Mouse (Mus musculus) liver, embryonic 14.5 days (tissue): ENCODE data around the gene Grasp. TPM values are rescaled to one million over a fixed set of nuclear protein-coding genes. Genes with fewer than 3 reads are reported as not detected.

Experiments
- ATAC-seq: fragments of 200-750 bp; cut with Nextera tagmentation; 2 replicates; pipeline ENCODE4 v1.8.0; 2017; ENCODE audit warnings: moderate number of reproducible peaks, mild to moderate bottlenecking, moderate library complexity; ENCODE audit not compliant: insufficient read depth
- DNase-seq, 3 experiments: peaks; one replicate each; pipeline ENCODE4 v3.0.0-alpha.2; 2012 to 2013; ENCODE audit warnings: low read depth in 3 of 3, low spot score in 3 of 3
- H3K27ac ChIP-seq: fragments of 300-500 bp; sonication (generic); 2 replicates; pipeline ENCODE4 v1.5.1; 2014; ENCODE audit warnings: moderate library complexity, mild to moderate bottlenecking, control low read depth, inconsistent platforms
- H3K27me3 ChIP-seq: fragments of 300-500 bp; sonication (generic); 2 replicates; pipeline ENCODE4 v1.6.1; 2014; ENCODE audit warnings: mild to moderate bottlenecking, low read length, moderate library complexity; ENCODE audit not compliant: control insufficient read depth, insufficient read depth
- H3K36me3 ChIP-seq: fragments of 300-500 bp; sonication (generic); replicated peaks from 2 replicates; pipeline ENCODE4 v1.6.1; 2014; ENCODE audit warnings: low read depth; ENCODE audit not compliant: control insufficient read depth, insufficient read depth
- H3K4me1 ChIP-seq, 2 experiments: fragments of 200-500 bp in 1 of 2; fragments of 300-500 bp in 1 of 2; sonication (generic) in 1 of 2; replicated peaks; 2 replicates each; pipeline ENCODE4 v1.6.1; 2012 to 2014; ENCODE audit warnings: antibody characterized with exemption in 1 of 2, inconsistent platforms in 1 of 2, low read length in 1 of 2; ENCODE audit not compliant: control insufficient read depth in 2 of 2, insufficient read depth in 2 of 2
- H3K4me2 ChIP-seq: fragments of 300-500 bp; sonication (generic); 2 replicates; pipeline ENCODE4 v1.6.1; 2014; ENCODE audit warnings: low read depth, mild to moderate bottlenecking, control low read depth, moderate library complexity
- H3K4me3 ChIP-seq, 2 experiments: fragments of 200-500 bp in 1 of 2; fragments of 300-500 bp in 1 of 2; sonication (generic) in 1 of 2; 2 replicates each; pipeline ENCODE4 v1.5.1; 2012 to 2014; ENCODE audit warnings: low read depth in 2 of 2, low read length in 2 of 2, mild to moderate bottlenecking in 2 of 2, control low read depth in 1 of 2, inconsistent platforms in 1 of 2, moderate library complexity in 1 of 2; ENCODE audit not compliant: insufficient read depth in 1 of 2
- H3K9ac ChIP-seq: fragments of 300-500 bp; sonication (generic); replicated peaks from 2 replicates; pipeline ENCODE4 v1.6.1; 2014; ENCODE audit warnings: mild to moderate bottlenecking, control low read depth, moderate library complexity
- H3K9me3 ChIP-seq: fragments of 300-500 bp; sonication (generic); 2 replicates; pipeline ENCODE4 v1.6.1; 2016; ENCODE audit warnings: low read length, mixed read lengths; ENCODE audit not compliant: control insufficient read depth
- CTCF ChIP-seq: IDR thresholded peaks from 2 replicates; pipeline ENCODE4 v1.5.1; 2016; ENCODE audit warnings: antibody characterized with exemption, low read depth, control low read depth
- EP300 ChIP-seq: IDR thresholded peaks from 2 replicates; pipeline ENCODE4 v1.6.1; 2016; ENCODE audit warnings: antibody characterized with exemption, low read depth
- WGBS: fragments of 180-500 bp; shearing (Covaris S2); extraction: QIAGEN DNeasy Blood & Tissue Kit; methylation state at CpG from one replicate; pipeline ENCODE4 v1.1.7; 2014; ENCODE audit not compliant: insufficient replicate concordance; 5-methylcytosine and 5-hydroxymethylcytosine counted together
- polyA plus RNA-seq, 2 experiments: library from polyadenylated mRNA; depleted of rRNA in 1 of 2; stranded (reverse) in 1 of 2; unstranded in 1 of 2; fragments of >200 nt; fragmentation: Nextera tagmentation in 1 of 2; extraction: Ambion mirVana in 1 of 2; gene quantifications; 2 replicates each; pipeline versions ENCODE4 v1.2.1 to v1.2.3; 2012 to 2014

The Grasp gene
- polyA plus RNA-seq, 2 experiments, result 0.27 to 0.73 TPM

- Histone ChIP-seq H3K4me2 (no peak overlapping the region), H3K27ac (no peak overlapping the region), H3K4me1 (no peaks in the 10 kb centered on the region), H3K36me3 (no peaks in the 10 kb centered on the region), H3K9ac (no peak overlapping the region), H3K4me3 (no peak overlapping the region), H3K9me3 (no peaks in the 10 kb centered on the region), H3K27me3 (no peaks in the 10 kb centered on the region; the same call in 1 of the 2 replicates)
- TF ChIP-seq CTCF (no peak), EP300 (no peak)
- DNase-seq (no peak), ATAC-seq (no peak)
- WGBS, result 35% methylated on average over 5 of the region's 5 CpGs
These were observed 11.3 kb downstream of the Grasp start for GRCm38 (mm10) chr15:101235342-101235698.

- H3K27me3 ChIP-seq, result no peaks in the 10 kb centered on the region; the same call in 1 of the 2 replicates
- H3K9ac ChIP-seq, result no peak overlapping the region
- WGBS, result 39% methylated on average over 12 of the region's 12 CpGs
- no peaks in the 10 kb centered on the region for H3K36me3 ChIP-seq
- ATAC-seq (no peak), DNase-seq (no peak)
- no peak overlapping the region for H3K4me2 ChIP-seq
- H3K9me3 ChIP-seq, result no peaks in the 10 kb centered on the region
- no peaks in the 10 kb centered on the region; a peak in 1 of 4 replicates for H3K4me1 ChIP-seq
- no peak overlapping the region for H3K4me3 ChIP-seq
- TF ChIP-seq EP300, result no peak
- TF ChIP-seq CTCF, result no peak
- no peak overlapping the region for H3K27ac ChIP-seq
These were observed 11.8 kb downstream of the Grasp start for GRCm38 (mm10) chr15:101235728-101236327.

- DNase-seq, result no peak
- Histone ChIP-seq H3K27ac (no peak overlapping the region), H3K9me3 (no peaks in the 10 kb centered on the region), H3K27me3 (no peaks in the 10 kb centered on the region; the same call in 1 of the 2 replicates), H3K9ac (no peak overlapping the region), H3K4me2 (no peak overlapping the region), H3K36me3 (no peaks in the 10 kb centered on the region), H3K4me3 (no peak overlapping the region), H3K4me1 (peaks cover 0 to 4% of the 10 kb centered on the region in 2 experiments; a peak in 2 of 4 replicates)
- WGBS, result 3% methylated on average over 3 of the region's 3 CpGs
- no peak for TF ChIP-seq EP300
- peak; percentile 83 for TF ChIP-seq CTCF
- ATAC-seq, result no peak
These were observed 12.9 kb downstream of the Grasp start for GRCm38 (mm10) chr15:101236878-101237277.

- DNase-seq, result no peak
- no peak for ATAC-seq
- WGBS, result 11% methylated on average over 28 of the region's 28 CpGs
- no peak overlapping the region for H3K4me2 ChIP-seq
- no peak for TF ChIP-seq EP300
- TF ChIP-seq CTCF, result peak; percentile 62
- H3K27me3 ChIP-seq, result no peaks in the 10 kb centered on the region; the same call in 1 of the 2 replicates
- H3K27ac ChIP-seq, result no peak overlapping the region
- H3K4me3 ChIP-seq, result no peak overlapping the region
- H3K9me3 ChIP-seq, result no peaks in the 10 kb centered on the region
- H3K9ac ChIP-seq, result no peak overlapping the region
- H3K36me3 ChIP-seq, result no peaks in the 10 kb centered on the region
- H3K4me1 ChIP-seq, result peaks cover 0 to 4% of the 10 kb centered on the region in 2 experiments; a peak in 2 of 4 replicates
These were observed 15.0 kb downstream of the Grasp start for GRCm38 (mm10) chr15:101238885-101239511.

- no peak for ATAC-seq
- Histone ChIP-seq H3K4me3 (no peak overlapping the region), H3K4me2 (no peak overlapping the region), H3K36me3 (no peaks in the 10 kb centered on the region), H3K27me3 (no peaks in the 10 kb centered on the region; the same call in 1 of the 2 replicates), H3K27ac (no peak overlapping the region), H3K9me3 (no peaks in the 10 kb centered on the region), H3K4me1 (peaks cover 0 to 4% of the 10 kb centered on the region in 2 experiments; a peak in 2 of 4 replicates), H3K9ac (no peak overlapping the region)
- TF ChIP-seq EP300 (no peak), CTCF (no peak)
- 58% methylated on average over 8 of the region's 8 CpGs for WGBS
- no peak for DNase-seq
These were observed 15.8 kb downstream of the Grasp start for GRCm38 (mm10) chr15:101239821-101240220.
